Mouse (Mus musculus): ENCODE measurements around the gene Neb. TPM values are rescaled to one million over a fixed set of nuclear protein-coding genes. Genes with fewer than 3 reads are reported as not detected.

Gene Neb
- polyA plus RNA-seq (2015; fragmentation: Nextera tagmentation; extraction: Ambion mirVana), result 3.5 and 7.8 TPM in 2 replicates

DNA sequence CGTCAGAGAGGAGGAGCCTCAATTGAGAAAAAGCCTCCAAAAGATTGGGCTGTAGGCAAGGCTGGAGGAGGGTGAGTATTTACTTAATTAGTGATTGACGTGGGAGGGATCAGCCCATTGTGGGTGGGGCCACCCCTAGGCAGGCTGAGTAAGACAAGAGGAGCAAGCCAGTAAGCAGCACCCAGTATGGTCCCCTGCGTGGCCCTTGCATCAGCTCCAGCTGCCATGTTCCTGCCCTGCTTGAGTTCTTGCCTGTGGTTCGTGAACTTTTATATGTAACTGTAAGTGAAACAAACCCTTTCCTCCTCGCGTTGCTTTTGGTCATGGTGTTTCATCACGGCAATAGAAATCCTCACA lies at the start of gene Neb:
Gene Neb, minus strand, starts transcription at position 27 of the 357 bp plus-strand sequence.
- peak; percentile 63 for ATAC-seq (replicated peaks; ENCODE audit: extremely low read depth, insufficient read depth, low FRiP score)
- no peak within 1 kb of the TSS for H3K9ac ChIP-seq (ENCODE audit: low read length)
- no peak within 1 kb of the TSS for H3K27ac ChIP-seq (ENCODE audit: low read length)
- H3K27me3 ChIP-seq (ENCODE audit: control insufficient read depth, insufficient read depth, low read length), result no peaks in the 10 kb centered on the region
- H3K4me2 ChIP-seq (ENCODE audit: low read depth, low read length), result peak within 1 kb of the TSS; percentile 37
- peak within 1 kb of the TSS; percentile 12; the same call in 1 of the 2 replicates for H3K4me3 ChIP-seq (ENCODE audit: low read length)
- H3K9me3 ChIP-seq (replicated peaks; ENCODE audit: control insufficient read depth, low read length), result no peaks in the 10 kb centered on the region
- H3K36me3 ChIP-seq (ENCODE audit: control insufficient read depth, insufficient read depth), result no peaks in the 10 kb centered on the region
- 53% methylated on average over 7 of the region's 7 CpGs for WGBS
- H3K4me1 ChIP-seq (ENCODE audit: control insufficient read depth, insufficient read depth, low read length), result no peaks in the 10 kb centered on the region; the same call in 1 of the 2 replicates

DNA sequence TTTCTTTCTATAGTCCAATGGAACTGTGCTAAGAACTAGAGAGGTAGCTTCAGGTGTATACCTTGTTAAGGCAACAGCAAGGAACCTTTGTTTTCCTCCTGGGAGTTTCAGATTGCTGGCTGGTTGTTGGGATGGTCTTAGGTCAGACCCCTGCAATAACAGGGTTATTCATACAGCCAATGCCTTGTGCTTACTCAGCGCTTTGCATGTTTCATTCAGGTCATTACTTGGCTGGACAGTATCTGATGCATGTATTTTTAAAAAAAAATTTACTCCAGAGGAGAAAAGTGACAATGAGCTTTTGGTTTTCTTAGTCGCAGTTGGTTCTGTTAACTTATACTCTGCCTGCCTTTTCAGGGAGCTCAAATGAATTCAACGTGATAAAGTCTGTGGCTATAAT lies 49.1 kb upstream of the Neb start:
- no peak overlapping the region for H3K9ac ChIP-seq (ENCODE audit: low read length)
- peaks cover 13% of the 10 kb centered on the region for H3K4me1 ChIP-seq (ENCODE audit: control insufficient read depth, insufficient read depth, low read length)
- no peaks in the 10 kb centered on the region for H3K36me3 ChIP-seq (ENCODE audit: control insufficient read depth, insufficient read depth)
- no peaks in the 10 kb centered on the region for H3K9me3 ChIP-seq (replicated peaks; ENCODE audit: control insufficient read depth, low read length)
- no peaks in the 10 kb centered on the region for H3K27me3 ChIP-seq (ENCODE audit: control insufficient read depth, insufficient read depth, low read length)
- ATAC-seq (replicated peaks; ENCODE audit: extremely low read depth, insufficient read depth, low FRiP score), result no peak
- H3K4me3 ChIP-seq (ENCODE audit: low read length), result no peak overlapping the region
- no peak overlapping the region for H3K27ac ChIP-seq (ENCODE audit: low read length)
- WGBS, result 62% methylated on average over 3 of the region's 3 CpGs
- H3K4me2 ChIP-seq (ENCODE audit: low read depth, low read length), result no peak overlapping the region

DNA sequence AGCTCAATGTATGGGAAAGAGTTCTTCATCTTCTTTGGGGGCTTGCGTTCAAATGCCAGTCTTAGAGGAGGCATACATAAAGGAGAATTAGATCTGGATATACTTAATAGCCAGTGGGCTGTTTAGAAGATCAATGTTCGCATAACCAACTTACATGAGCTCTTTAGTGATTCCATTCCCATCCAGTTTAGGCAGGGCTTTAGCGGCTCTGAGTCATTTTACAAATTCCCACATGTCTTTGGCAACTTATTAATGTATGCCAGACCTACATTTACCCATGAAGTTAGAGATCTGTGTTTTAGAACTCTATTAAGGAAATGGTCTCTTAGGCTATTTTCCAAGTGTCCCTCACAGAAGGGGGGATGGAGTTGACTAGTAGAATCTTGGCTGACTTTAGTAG lies 47.8 kb upstream of the Neb start:
- Histone ChIP-seq H3K36me3 (ENCODE audit: control insufficient read depth, insufficient read depth) (no peaks in the 10 kb centered on the region), H3K4me3 (ENCODE audit: low read length) (peak overlapping the region; percentile 100; the same call in 1 of the 2 replicates)

DNA sequence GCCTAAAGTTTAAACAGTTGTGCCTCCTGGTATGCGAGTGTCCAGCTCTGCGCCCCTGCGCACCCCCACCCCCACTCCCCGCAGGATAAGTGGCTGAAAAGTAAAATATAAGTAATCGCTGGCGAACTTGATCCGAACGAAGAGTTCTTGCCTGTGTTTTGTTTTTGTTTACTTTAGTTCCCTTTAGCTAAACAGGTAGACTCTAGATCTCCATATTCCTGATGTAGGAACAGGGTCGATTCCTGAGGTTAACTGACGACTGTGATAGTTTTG lies 47.2 kb upstream of the Neb start:
- no peaks in the 10 kb centered on the region for H3K9me3 ChIP-seq (replicated peaks; ENCODE audit: control insufficient read depth, low read length)
- peak overlapping the region; percentile 100 for H3K4me3 ChIP-seq (ENCODE audit: low read length)
- WGBS, result 21% methylated on average over 10 of the region's 10 CpGs
- peaks cover 31% of the 10 kb centered on the region for H3K4me1 ChIP-seq (ENCODE audit: control insufficient read depth, insufficient read depth, low read length)
- ATAC-seq (replicated peaks; ENCODE audit: extremely low read depth, insufficient read depth, low FRiP score), result no peak
- peak overlapping the region; percentile 77 for H3K27ac ChIP-seq (ENCODE audit: low read length)
- no peaks in the 10 kb centered on the region for H3K27me3 ChIP-seq (ENCODE audit: control insufficient read depth, insufficient read depth, low read length)
- H3K36me3 ChIP-seq (ENCODE audit: control insufficient read depth, insufficient read depth), result no peaks in the 10 kb centered on the region
- peak overlapping the region; percentile 80 for H3K4me2 ChIP-seq (ENCODE audit: low read depth, low read length)
- peak overlapping the region; percentile 99 for H3K9ac ChIP-seq (ENCODE audit: low read length)

More for the DNA sequence above, 47.8 kb upstream of the Neb start:
- Histone ChIP-seq H3K4me2 (ENCODE audit: low read depth, low read length) (peak overlapping the region; percentile 80), H3K9ac (ENCODE audit: low read length) (no peak overlapping the region), H3K27ac (ENCODE audit: low read length) (no peak overlapping the region), H3K4me1 (ENCODE audit: control insufficient read depth, insufficient read depth, low read length) (peaks cover 26% of the 10 kb centered on the region), H3K27me3 (ENCODE audit: control insufficient read depth, insufficient read depth, low read length) (no peaks in the 10 kb centered on the region), H3K9me3 (replicated peaks; ENCODE audit: control insufficient read depth, low read length) (no peaks in the 10 kb centered on the region)
- no peak for ATAC-seq (replicated peaks; ENCODE audit: extremely low read depth, insufficient read depth, low FRiP score)
- 85% methylated on average over 3 of the region's 3 CpGs for WGBS

DNA sequence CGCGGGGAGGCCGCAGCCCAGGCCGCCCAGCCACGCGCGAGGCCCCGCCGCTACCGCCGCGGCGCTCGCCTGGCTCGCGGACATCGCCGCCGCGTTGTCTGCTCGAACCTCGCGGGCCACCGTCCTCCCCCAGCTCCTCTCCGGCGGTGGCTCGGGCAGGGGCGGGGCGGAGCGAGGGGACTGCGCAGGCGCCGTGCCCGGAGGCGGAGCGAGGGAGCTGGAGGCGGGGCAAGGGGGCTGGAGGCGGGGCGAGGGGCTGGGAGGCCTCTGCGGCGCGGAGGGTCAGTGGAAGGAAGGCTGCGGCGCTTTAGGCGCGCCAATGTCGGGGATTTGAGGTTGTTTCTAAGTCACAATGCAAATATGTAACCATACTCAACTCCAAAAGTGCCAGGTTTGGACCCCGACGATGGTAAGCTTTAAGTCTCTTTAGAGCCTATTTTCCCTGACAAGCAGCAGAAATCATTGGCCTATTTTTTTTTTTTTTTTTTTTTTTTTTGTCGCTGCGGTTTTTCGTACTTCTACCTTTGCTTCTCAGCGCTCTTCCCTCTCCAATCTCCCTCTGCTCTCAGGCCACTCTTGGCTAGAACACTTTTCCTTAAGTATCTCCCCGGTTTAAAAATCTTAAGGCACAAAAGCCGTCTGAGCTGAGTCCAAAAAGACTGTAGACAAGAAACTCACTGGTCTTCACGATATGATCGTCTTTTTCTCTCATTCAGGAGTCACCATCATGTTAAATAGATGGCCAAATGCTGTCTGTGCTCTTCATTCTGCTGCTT lies 46.7 kb upstream of the Neb start, which contains the start of gene Arl5a:
Gene Arl5a, minus strand, starts transcription at position 155 of the 776 bp plus-strand sequence.
- Histone ChIP-seq H3K27me3 (ENCODE audit: control insufficient read depth, insufficient read depth, low read length) (no peaks in the 10 kb centered on the region), H3K4me2 (ENCODE audit: low read depth, low read length) (peak within 1 kb of the TSS; percentile 80), H3K36me3 (ENCODE audit: control insufficient read depth, insufficient read depth) (no peaks in the 10 kb centered on the region), H3K4me1 (ENCODE audit: control insufficient read depth, insufficient read depth, low read length) (peaks cover 35% of the 10 kb centered on the region), H3K9ac (ENCODE audit: low read length) (peak within 1 kb of the TSS; percentile 99), H3K9me3 (replicated peaks; ENCODE audit: control insufficient read depth, low read length) (no peaks in the 10 kb centered on the region), H3K4me3 (ENCODE audit: low read length) (peak within 1 kb of the TSS; percentile 100), H3K27ac (ENCODE audit: low read length) (peak within 1 kb of the TSS; percentile 92)
- WGBS, result under 1% methylated on average over 56 of the region's 57 CpGs
- peak; percentile 97 for ATAC-seq (replicated peaks; ENCODE audit: extremely low read depth, insufficient read depth, low FRiP score)

DNA sequence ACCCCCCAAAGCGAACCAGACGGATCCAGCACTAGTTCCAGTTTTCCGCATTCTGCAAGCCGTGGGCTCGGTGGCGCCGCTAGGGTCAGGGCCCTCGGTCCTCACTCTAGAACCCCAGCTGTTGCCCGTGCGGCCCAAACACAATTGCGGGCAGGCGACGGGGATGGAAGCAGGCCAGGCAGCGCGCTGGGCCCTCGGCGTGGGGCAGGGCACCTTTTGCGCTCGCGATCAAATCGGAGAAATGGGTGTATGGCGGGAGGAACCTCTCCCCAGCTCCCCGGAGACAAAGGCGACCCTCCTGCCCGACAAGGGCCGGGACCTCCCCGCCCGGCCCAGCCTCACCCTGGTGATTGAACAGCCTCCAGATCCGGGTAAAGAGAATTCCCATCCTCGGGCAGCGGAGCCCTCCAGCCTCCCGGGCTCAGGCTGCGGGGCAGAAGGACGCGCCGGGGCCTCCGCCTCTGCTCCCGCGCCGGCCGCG lies 46.0 kb upstream of the Neb start:
- Histone ChIP-seq H3K36me3 (ENCODE audit: control insufficient read depth, insufficient read depth) (no peaks in the 10 kb centered on the region), H3K27me3 (ENCODE audit: control insufficient read depth, insufficient read depth, low read length) (no peaks in the 10 kb centered on the region), H3K4me3 (ENCODE audit: low read length) (peak overlapping the region; percentile 100), H3K4me1 (ENCODE audit: control insufficient read depth, insufficient read depth, low read length) (peaks cover 40% of the 10 kb centered on the region), H3K9ac (ENCODE audit: low read length) (peak overlapping the region; percentile 99), H3K4me2 (ENCODE audit: low read depth, low read length) (peak overlapping the region; percentile 74), H3K9me3 (replicated peaks; ENCODE audit: control insufficient read depth, low read length) (no peaks in the 10 kb centered on the region), H3K27ac (ENCODE audit: low read length) (peak overlapping the region; percentile 92)
- WGBS, result under 1% methylated on average over 42 of the region's 42 CpGs
- ATAC-seq (replicated peaks; ENCODE audit: extremely low read depth, insufficient read depth, low FRiP score), result peak; percentile 61

DNA sequence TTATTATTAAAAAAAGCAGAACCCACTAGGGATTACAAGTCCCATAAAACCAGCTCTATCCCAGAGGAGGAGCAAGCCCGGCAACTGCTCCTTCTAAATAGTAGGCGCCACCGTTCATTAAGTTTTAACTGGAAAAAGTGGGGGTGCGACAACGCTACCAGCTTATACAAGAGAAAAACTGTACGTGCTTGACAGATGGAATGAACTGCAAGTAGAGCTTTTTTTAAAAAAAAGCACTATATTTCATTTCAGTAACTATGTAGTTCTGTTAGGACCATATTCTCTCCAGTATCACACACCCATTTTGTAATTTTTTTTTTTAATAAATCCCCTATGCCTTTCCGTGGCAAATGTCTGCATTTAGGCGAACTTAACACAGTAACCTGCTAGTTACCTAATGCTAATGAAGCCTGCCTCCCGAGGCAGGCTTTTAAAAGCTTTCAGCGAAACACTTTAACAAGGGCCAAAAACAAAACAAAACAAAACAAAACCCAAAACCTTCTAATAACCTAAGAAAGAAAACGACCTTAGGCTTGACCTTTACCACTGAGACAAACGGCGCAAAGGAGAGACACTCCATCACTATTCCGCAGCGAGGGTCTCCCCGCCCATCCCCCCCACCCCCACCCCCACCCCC lies 45.5 kb upstream of the Neb start:
- 1% methylated on average over 16 of the region's 16 CpGs for WGBS
- peak overlapping the region; percentile 100 for H3K4me3 ChIP-seq (ENCODE audit: low read length)

DNA sequence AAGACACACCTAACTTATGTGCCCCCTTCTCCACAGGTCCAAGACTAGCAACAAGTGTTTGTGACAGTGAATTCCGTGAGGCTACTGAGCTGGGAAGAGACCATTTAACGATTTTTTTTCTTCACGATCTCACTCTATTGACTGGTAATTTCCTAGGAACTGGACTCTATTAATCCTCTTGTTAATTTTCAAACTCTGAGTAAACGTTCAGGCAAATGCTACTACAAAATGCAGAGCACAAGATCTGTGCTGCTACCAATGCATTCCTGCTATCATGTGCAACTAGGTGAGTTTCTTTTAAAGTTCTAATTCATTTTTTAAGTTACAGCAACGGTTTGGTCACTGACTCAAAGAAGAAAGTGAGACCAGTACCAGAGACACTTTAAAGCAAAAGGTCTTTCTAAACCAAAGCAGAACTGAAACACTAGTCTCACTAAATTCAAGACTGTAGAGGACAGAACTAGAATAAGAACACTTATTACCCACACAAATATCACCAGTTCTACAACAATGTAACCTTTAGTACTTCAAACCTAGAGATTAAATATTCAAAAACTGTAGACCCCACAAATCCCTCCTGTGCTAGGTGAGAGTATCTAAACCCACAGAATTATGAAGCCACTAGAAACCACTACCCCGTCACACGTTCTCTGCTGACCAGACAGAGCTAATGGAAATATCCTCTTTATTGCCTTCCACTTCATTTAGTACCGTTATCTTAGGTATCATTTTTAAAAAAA lies 44.8 kb upstream of the Neb start:
- Histone ChIP-seq H3K4me2 (ENCODE audit: low read depth, low read length) (peak overlapping the region; percentile 74), H3K9me3 (replicated peaks; ENCODE audit: control insufficient read depth, low read length) (no peaks in the 10 kb centered on the region), H3K4me1 (ENCODE audit: control insufficient read depth, insufficient read depth, low read length) (peaks cover 48% of the 10 kb centered on the region), H3K27me3 (ENCODE audit: control insufficient read depth, insufficient read depth, low read length) (no peaks in the 10 kb centered on the region), H3K36me3 (ENCODE audit: control insufficient read depth, insufficient read depth) (no peaks in the 10 kb centered on the region), H3K4me3 (ENCODE audit: low read length) (peak overlapping the region; percentile 100), H3K9ac (ENCODE audit: low read length) (peak overlapping the region; percentile 99), H3K27ac (ENCODE audit: low read length) (peak overlapping the region; percentile 92)
- WGBS, result 34% methylated on average over 8 of the region's 8 CpGs
- ATAC-seq (replicated peaks; ENCODE audit: extremely low read depth, insufficient read depth, low FRiP score), result no peak

More for the DNA sequence above, 45.5 kb upstream of the Neb start:
- H3K4me2 ChIP-seq (ENCODE audit: low read depth, low read length), result peak overlapping the region; percentile 74
- no peak for ATAC-seq (replicated peaks; ENCODE audit: extremely low read depth, insufficient read depth, low FRiP score)
- peak overlapping the region; percentile 92 for H3K27ac ChIP-seq (ENCODE audit: low read length)
- no peaks in the 10 kb centered on the region for H3K9me3 ChIP-seq (replicated peaks; ENCODE audit: control insufficient read depth, low read length)
- H3K4me1 ChIP-seq (ENCODE audit: control insufficient read depth, insufficient read depth, low read length), result peaks cover 45% of the 10 kb centered on the region
- no peaks in the 10 kb centered on the region for H3K27me3 ChIP-seq (ENCODE audit: control insufficient read depth, insufficient read depth, low read length)
- H3K36me3 ChIP-seq (ENCODE audit: control insufficient read depth, insufficient read depth), result no peaks in the 10 kb centered on the region
- H3K9ac ChIP-seq (ENCODE audit: low read length), result peak overlapping the region; percentile 99

Measured in heart, embryonic 16.5 days (tissue).